ENCODE assay signal across 8 mouse cellular contexts in the genomic region with DNA sequence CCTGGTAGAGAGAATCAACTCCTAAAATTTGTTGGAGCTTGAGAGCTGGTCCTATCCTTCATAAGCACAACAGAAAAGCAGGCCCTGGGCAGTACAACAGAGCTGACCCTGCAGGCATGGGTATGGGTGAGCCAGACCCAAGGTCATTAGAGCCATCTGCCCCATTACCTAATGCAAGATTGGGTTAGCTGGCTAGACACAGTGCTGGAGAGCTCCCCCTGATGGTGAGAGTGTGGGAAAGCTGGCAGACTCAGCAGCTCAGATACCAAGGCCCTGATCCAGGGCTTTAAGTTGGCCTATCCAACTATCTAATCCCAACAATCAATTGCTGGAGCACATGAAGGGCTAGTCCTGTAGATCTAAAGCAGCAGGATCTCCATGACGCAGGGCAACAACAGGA. TPM values are rescaled to one million over a fixed set of nuclear protein-coding genes. Genes with fewer than 3 reads are reported as not detected.
DNase-seq lines count a peak whose midpoint lies in the region; ATAC-seq and TF ChIP-seq lines count a peak whose summit lies in the region.

No protein-coding gene starts in this region.

- ATAC-seq in midbrain, postnatal 0 days (ENCODE audit: low FRiP score) = no peak
- ATAC-seq in midbrain, embryonic 15.5 days (replicated peaks) = no peak
- no peak for ATAC-seq in heart, embryonic 13.5 days (ENCODE audit: extremely low read depth, insufficient number of reproducible peaks, low FRiP score, low TSS enrichment)
- ATAC-seq in liver, embryonic 16.5 days (ENCODE audit: low read depth) = peak; percentile 35; the same call in 1 of the 2 replicates
- ATAC-seq in midbrain, embryonic 16.5 days = no peak

- DNase-seq in midbrain, postnatal 0 days (ENCODE audit: low spot score) = peak; percentile 61
- peak; percentile 53 for DNase-seq in T-cell, adult 2 months (ENCODE audit: low spot score)
- DNase-seq in cerebellum, adult 9-10 months = peak; percentile 66
- DNase-seq in spleen, adult 12 weeks (ENCODE audit: low spot score) = peak; percentile 32

- no peak overlapping the region for H3K4me2 ChIP-seq in midbrain, postnatal 0 days (ENCODE audit: low read depth, low read length, poor library complexity, severe bottlenecking)
- H3K4me2 ChIP-seq in midbrain, embryonic 15.5 days = no peak overlapping the region
- H3K4me2 ChIP-seq in heart, embryonic 13.5 days = no peak overlapping the region
- H3K4me2 ChIP-seq in liver, embryonic 16.5 days (ENCODE audit: low read depth, low read length) = no peak overlapping the region
- H3K4me2 ChIP-seq in midbrain, embryonic 16.5 days (ENCODE audit: low read length) = no peak overlapping the region

- no peak overlapping the region for H3K4me3 ChIP-seq in midbrain, postnatal 0 days (ENCODE audit: low read depth, low read length)
- no peak overlapping the region for H3K4me3 ChIP-seq in midbrain, embryonic 15.5 days
- H3K4me3 ChIP-seq in heart, embryonic 13.5 days = no peak overlapping the region
- H3K4me3 ChIP-seq in liver, embryonic 16.5 days (ENCODE audit: low read depth, low read length) = no peak overlapping the region
- H3K4me3 ChIP-seq in midbrain, embryonic 16.5 days (ENCODE audit: low read depth, low read length) = no peak overlapping the region

- TF ChIP-seq CTCF in midbrain, postnatal 0 days (IDR thresholded peaks at IDR 0.05) = peak; percentile 69

- peaks cover 8% of the 10 kb centered on the region; the same call in 1 of the 2 replicates for H3K4me1 ChIP-seq in midbrain, postnatal 0 days (ENCODE audit: insufficient read depth, low read length)
- peaks cover 12% of the 10 kb centered on the region for H3K4me1 ChIP-seq in midbrain, embryonic 15.5 days
- peaks cover 14% of the 10 kb centered on the region for H3K4me1 ChIP-seq in heart, embryonic 13.5 days
- H3K4me1 ChIP-seq in liver, embryonic 16.5 days (ENCODE audit: control insufficient read depth, low read depth, low read length) = peaks cover 9% of the 10 kb centered on the region
- peaks cover 12% of the 10 kb centered on the region for H3K4me1 ChIP-seq in midbrain, embryonic 16.5 days (ENCODE audit: control insufficient read depth, insufficient read depth, low read length)

- no peaks in the 10 kb centered on the region for H3K27me3 ChIP-seq in midbrain, postnatal 0 days (ENCODE audit: insufficient read depth, low read length)
- H3K27me3 ChIP-seq in midbrain, embryonic 15.5 days (replicated peaks) = no peaks in the 10 kb centered on the region
- H3K27me3 ChIP-seq in heart, embryonic 13.5 days (replicated peaks) = no peaks in the 10 kb centered on the region
- no peaks in the 10 kb centered on the region for H3K27me3 ChIP-seq in liver, embryonic 16.5 days (ENCODE audit: control insufficient read depth, insufficient read depth, low read depth, low read length)
- H3K27me3 ChIP-seq in midbrain, embryonic 16.5 days (ENCODE audit: control insufficient read depth, insufficient read depth, low read depth, low read length) = no peaks in the 10 kb centered on the region

- no peak overlapping the region for H3K27ac ChIP-seq in midbrain, postnatal 0 days (ENCODE audit: low read depth, low read length)
- no peak overlapping the region for H3K27ac ChIP-seq in midbrain, embryonic 15.5 days
- H3K27ac ChIP-seq in heart, embryonic 13.5 days (replicated peaks) = 0 out of 2 replicates have a peak overlapping the region, but pooled peaks have one; percentile 0
- H3K27ac ChIP-seq in liver, embryonic 16.5 days (ENCODE audit: low read length) = no peak overlapping the region
- no peak overlapping the region for H3K27ac ChIP-seq in midbrain, embryonic 16.5 days (ENCODE audit: low read length)

- H3K9me3 ChIP-seq in midbrain, postnatal 0 days (ENCODE audit: low read length) = no peaks in the 10 kb centered on the region
- H3K9me3 ChIP-seq in midbrain, embryonic 15.5 days = no peaks in the 10 kb centered on the region
- H3K9me3 ChIP-seq in heart, embryonic 13.5 days = no peaks in the 10 kb centered on the region
- no peaks in the 10 kb centered on the region for H3K9me3 ChIP-seq in liver, embryonic 16.5 days (replicated peaks; ENCODE audit: control insufficient read depth, low read length)
- H3K9me3 ChIP-seq in midbrain, embryonic 16.5 days (replicated peaks; ENCODE audit: control insufficient read depth, low read length, poor library complexity, severe bottlenecking) = no peaks in the 10 kb centered on the region

- no peak overlapping the region for H3K9ac ChIP-seq in midbrain, postnatal 0 days (replicated peaks; ENCODE audit: low read length, poor library complexity, severe bottlenecking)
- H3K9ac ChIP-seq in midbrain, embryonic 15.5 days = no peak overlapping the region
- H3K9ac ChIP-seq in heart, embryonic 13.5 days = no peak overlapping the region
- H3K9ac ChIP-seq in liver, embryonic 16.5 days (ENCODE audit: low read depth, low read length) = no peak overlapping the region
- no peak overlapping the region for H3K9ac ChIP-seq in midbrain, embryonic 16.5 days (ENCODE audit: low read depth, low read length)

- WGBS in midbrain, postnatal 0 days = 88% methylated on average over 1 of the region's 1 CpGs
- 95% methylated on average over 1 of the region's 1 CpGs for whole genome bisulfite sequencing in midbrain, embryonic 15.5 days
- WGBS in heart, embryonic 13.5 days = 80% methylated on average over 1 of the region's 1 CpGs
- 50% methylated on average over 1 of the region's 1 CpGs for WGBS in liver, embryonic 16.5 days (ENCODE audit: insufficient replicate concordance)
- 93% methylated on average over 1 of the region's 1 CpGs for WGBS in midbrain, embryonic 16.5 days

- peaks cover 34% of the 10 kb centered on the region for H3K36me3 ChIP-seq in midbrain, postnatal 0 days (ENCODE audit: insufficient read depth, low read length)
- H3K36me3 ChIP-seq in midbrain, embryonic 15.5 days (replicated peaks) = peaks cover 36% of the 10 kb centered on the region
- H3K36me3 ChIP-seq in heart, embryonic 13.5 days = peaks cover 80% of the 10 kb centered on the region
- H3K36me3 ChIP-seq in liver, embryonic 16.5 days (ENCODE audit: control insufficient read depth, insufficient read depth) = peaks cover 9% of the 10 kb centered on the region
- H3K36me3 ChIP-seq in midbrain, embryonic 16.5 days (ENCODE audit: control insufficient read depth, insufficient read depth, low read length) = peaks cover 32% of the 10 kb centered on the region

RNA-seq across cellular contexts. Expression of gene Golga2, which starts 4.5 kb away (rescaled TPM):
- total RNA-seq in midbrain, postnatal 0 days (2014; rRNA removed) = 57.4 and 68.8 TPM in 2 replicates
- polyA plus RNA-seq in midbrain, postnatal 0 days (2015; fragmentation: Nextera tagmentation; extraction: Ambion mirVana) = 27.7 and 30.1 TPM in 2 replicates
- 34.1 and 35.6 TPM in 2 replicates for polyA plus RNA-seq in midbrain, embryonic 15.5 days (2015; fragmentation: Nextera tagmentation; extraction: Ambion mirVana)
- 22.0 and 22.2 TPM in 2 replicates for polyA plus RNA-seq in heart, embryonic 13.5 days (2015; fragmentation: Nextera tagmentation; extraction: Ambion mirVana)
- 9.5 and 10.0 TPM in 2 replicates for polyA plus RNA-seq in liver, embryonic 16.5 days (2015; fragmentation: Nextera tagmentation; extraction: Ambion mirVana)
- 31.8 and 35.7 TPM in 2 replicates for polyA plus RNA-seq in midbrain, embryonic 16.5 days (2015; fragmentation: Nextera tagmentation; extraction: Ambion mirVana)

RNA-seq across cellular contexts. Expression of gene Swi5, which starts 5.1 kb away (rescaled TPM):
- total RNA-seq in midbrain, postnatal 0 days (2014; rRNA removed) = 292 and 375 TPM in 2 replicates
- polyA plus RNA-seq in midbrain, postnatal 0 days (2015; fragmentation: Nextera tagmentation; extraction: Ambion mirVana) = 463 and 486 TPM in 2 replicates
- 404 TPM in 2 replicates for polyA plus RNA-seq in midbrain, embryonic 15.5 days (2015; fragmentation: Nextera tagmentation; extraction: Ambion mirVana)
- 286 and 336 TPM in 2 replicates for polyA plus RNA-seq in heart, embryonic 13.5 days (2015; fragmentation: Nextera tagmentation; extraction: Ambion mirVana)
- polyA plus RNA-seq in liver, embryonic 16.5 days (2015; fragmentation: Nextera tagmentation; extraction: Ambion mirVana) = 134 and 157 TPM in 2 replicates
- 392 and 415 TPM in 2 replicates for polyA plus RNA-seq in midbrain, embryonic 16.5 days (2015; fragmentation: Nextera tagmentation; extraction: Ambion mirVana)

RNA-seq across cellular contexts. Expression of gene Uck1, which starts 22.8 kb away (rescaled TPM):
- 138 and 142 TPM in 2 replicates for total RNA-seq in midbrain, postnatal 0 days (2014; rRNA removed)
- polyA plus RNA-seq in midbrain, postnatal 0 days (2015; fragmentation: Nextera tagmentation; extraction: Ambion mirVana) = 110 and 121 TPM in 2 replicates
- 112 and 117 TPM in 2 replicates for polyA plus RNA-seq in midbrain, embryonic 15.5 days (2015; fragmentation: Nextera tagmentation; extraction: Ambion mirVana)
- 44.8 and 45.3 TPM in 2 replicates for polyA plus RNA-seq in heart, embryonic 13.5 days (2015; fragmentation: Nextera tagmentation; extraction: Ambion mirVana)
- polyA plus RNA-seq in liver, embryonic 16.5 days (2015; fragmentation: Nextera tagmentation; extraction: Ambion mirVana) = 27.9 and 28.5 TPM in 2 replicates
- polyA plus RNA-seq in midbrain, embryonic 16.5 days (2015; fragmentation: Nextera tagmentation; extraction: Ambion mirVana) = 101 and 107 TPM in 2 replicates

RNA-seq across cellular contexts. Expression of gene Pomt1, which starts 46.3 kb away (rescaled TPM):
- total RNA-seq in midbrain, postnatal 0 days (2014; rRNA removed) = 48.6 and 48.9 TPM in 2 replicates
- polyA plus RNA-seq in midbrain, postnatal 0 days (2015; fragmentation: Nextera tagmentation; extraction: Ambion mirVana) = 21.5 and 23.5 TPM in 2 replicates
- polyA plus RNA-seq in midbrain, embryonic 15.5 days (2015; fragmentation: Nextera tagmentation; extraction: Ambion mirVana) = 32.8 and 37.7 TPM in 2 replicates
- polyA plus RNA-seq in heart, embryonic 13.5 days (2015; fragmentation: Nextera tagmentation; extraction: Ambion mirVana) = 16.0 and 18.8 TPM in 2 replicates
- 12.1 and 13.2 TPM in 2 replicates for polyA plus RNA-seq in liver, embryonic 16.5 days (2015; fragmentation: Nextera tagmentation; extraction: Ambion mirVana)
- polyA plus RNA-seq in midbrain, embryonic 16.5 days (2015; fragmentation: Nextera tagmentation; extraction: Ambion mirVana) = 36.4 and 36.5 TPM in 2 replicates
